Mouse (Mus musculus) kidney, postnatal 4 days (tissue): ENCODE measurements around the gene Pwp2.
"Not testable (repeated sequence)": the region's sequence is repeated elsewhere in the genome, so short reads cannot be mapped to it uniquely, and the experiment has no call there.

Experiments
- DNase-seq, 2 experiments: peaks; one replicate each; pipeline ENCODE4 v3.0.0; 2021; ENCODE audit warnings: mixed read lengths in 2 of 2

Pwp2 gene

GRCm38 (mm10) chr10:78184531-78185380, at the start of gene Pwp2:
Gene Pwp2, minus strand, starts transcription at chr10:78185149.
- DNase-seq: peak; percentile 93 to 96

- DNase-seq: peak; percentile 18 to 21
Measured at GRCm38 (mm10) chr10:78233756-78234155, 48.8 kb upstream of the Pwp2 start.

- no peak for DNase-seq
Measured at GRCm38 (mm10) chr10:78233161-78233560, 48.2 kb upstream of the Pwp2 start.

- no peak for DNase-seq
Measured at GRCm38 (mm10) chr10:78232301-78232980, 47.5 kb upstream of the Pwp2 start.

GRCm38 (mm10) chr10:78228560-78228928, 43.6 kb upstream of the Pwp2 start:
- no peak for DNase-seq

- DNase-seq: peak in 1 of 2 experiments; percentile 8
Measured at GRCm38 (mm10) chr10:78227875-78228559, 43.1 kb upstream of the Pwp2 start.

- DNase-seq: no peak
Measured at GRCm38 (mm10) chr10:78224136-78224535, 39.2 kb upstream of the Pwp2 start.

- DNase-seq: no peak
Measured at GRCm38 (mm10) chr10:78222908-78223307, 38.0 kb upstream of the Pwp2 start.

- DNase-seq: no peak
Measured at GRCm38 (mm10) chr10:78221315-78221714, 36.4 kb upstream of the Pwp2 start.

GRCm38 (mm10) chr10:78219528-78219927, 34.6 kb upstream of the Pwp2 start:
- no peak for DNase-seq

- DNase-seq: no peak
Measured at GRCm38 (mm10) chr10:78218576-78218975, 33.6 kb upstream of the Pwp2 start.

- no peak for DNase-seq
Measured at GRCm38 (mm10) chr10:78216376-78217083, 31.6 kb upstream of the Pwp2 start.

GRCm38 (mm10) chr10:78214371-78214770, 29.4 kb upstream of the Pwp2 start:
- no peak for DNase-seq

GRCm38 (mm10) chr10:78211311-78211710, 26.4 kb upstream of the Pwp2 start:
- peak; percentile 32 to 35 for DNase-seq

- no peak for DNase-seq
Measured at GRCm38 (mm10) chr10:78201182-78201581, 16.2 kb upstream of the Pwp2 start.

- no peak for DNase-seq
Measured at GRCm38 (mm10) chr10:78192933-78193332, 8.0 kb upstream of the Pwp2 start.

GRCm38 (mm10) chr10:78186076-78186475, 1.1 kb upstream of the Pwp2 start:
- DNase-seq: not testable (repeated sequence)

GRCm38 (mm10) chr10:78185381-78185725, 404 bp upstream of the Pwp2 start:
- peak in 1 of 2 experiments; percentile 17 for DNase-seq

- no peak for DNase-seq
Measured at GRCm38 (mm10) chr10:78183577-78183976, 1.4 kb downstream of the Pwp2 start.

GRCm38 (mm10) chr10:78182321-78182720, 2.6 kb downstream of the Pwp2 start:
- no peak for DNase-seq

- no peak for DNase-seq
Measured at GRCm38 (mm10) chr10:78174474-78174873, 10.5 kb downstream of the Pwp2 start.

- no peak for DNase-seq
Measured at GRCm38 (mm10) chr10:78171581-78171980, 13.4 kb downstream of the Pwp2 start.

GRCm38 (mm10) chr10:78171057-78171456, 13.9 kb downstream of the Pwp2 start:
- DNase-seq: no peak
